Mouse (Mus musculus): ENCODE data around the gene Klhl8. TPM values are rescaled to one million over a fixed set of nuclear protein-coding genes. Genes with fewer than 3 reads are reported as not detected.
"Not testable (repeated sequence)": the region's sequence is repeated elsewhere in the genome, so short reads cannot be mapped to it uniquely, and the experiment has no call there.

Gene Klhl8
- 14.0 and 16.2 TPM in 2 replicates for total RNA-seq (2021)
- long read RNA-seq, experiment 1, transcript Klhl8-201 (10 exons, 3,193 nt): major isoform, 40 of 64 reads
- long read RNA-seq, experiment 1, partial matches to known transcripts: 1 of 64 reads
- long read RNA-seq, experiment 1, other reads (novel, unspliced or antisense): 23 of 64 reads
- long read RNA-seq, experiment 2, transcript Klhl8-201 (10 exons, 3,193 nt): major isoform, 14 of 24 reads
- long read RNA-seq, experiment 2, partial matches to known transcripts: 1 of 24 reads
- long read RNA-seq, experiment 2, other reads (novel, unspliced or antisense): 9 of 24 reads

DNA sequence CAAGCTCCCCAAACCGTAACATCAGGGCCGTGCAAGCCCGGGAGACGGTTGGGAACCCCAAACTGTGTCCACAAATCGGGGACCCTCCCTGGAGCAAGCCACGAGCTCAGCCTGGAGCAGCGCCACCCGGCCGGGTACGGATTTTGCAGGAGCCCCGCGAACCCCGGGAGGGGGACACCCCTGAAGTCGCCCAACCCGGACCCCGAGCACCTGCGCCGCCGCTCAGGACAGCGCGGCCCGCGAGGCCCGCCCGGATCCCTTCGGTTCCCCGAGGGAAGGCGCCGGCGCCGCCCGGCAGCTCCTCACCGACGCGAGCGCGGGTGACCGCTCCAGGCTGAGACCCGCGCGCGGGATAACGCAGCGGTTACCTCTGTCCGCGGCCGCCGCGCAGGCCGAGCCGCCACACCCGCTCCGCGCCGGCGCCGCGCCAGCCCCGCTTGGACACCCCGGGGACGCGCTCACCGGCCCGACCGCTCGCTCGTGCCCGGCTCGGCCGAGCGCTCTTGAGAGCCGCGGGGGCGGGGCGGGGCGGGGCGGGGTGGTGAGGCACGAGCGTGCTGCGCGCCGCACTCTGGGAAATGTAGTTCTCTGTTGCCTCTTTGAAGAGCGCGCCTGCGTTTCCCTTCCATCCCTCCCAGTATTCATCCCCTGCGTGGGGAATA is at the start of gene Klhl8:
TSS of gene Klhl8 (minus strand) at position 512 of the 662 bp plus-strand sequence.
- peak; percentile 93 for DNase-seq

DNA sequence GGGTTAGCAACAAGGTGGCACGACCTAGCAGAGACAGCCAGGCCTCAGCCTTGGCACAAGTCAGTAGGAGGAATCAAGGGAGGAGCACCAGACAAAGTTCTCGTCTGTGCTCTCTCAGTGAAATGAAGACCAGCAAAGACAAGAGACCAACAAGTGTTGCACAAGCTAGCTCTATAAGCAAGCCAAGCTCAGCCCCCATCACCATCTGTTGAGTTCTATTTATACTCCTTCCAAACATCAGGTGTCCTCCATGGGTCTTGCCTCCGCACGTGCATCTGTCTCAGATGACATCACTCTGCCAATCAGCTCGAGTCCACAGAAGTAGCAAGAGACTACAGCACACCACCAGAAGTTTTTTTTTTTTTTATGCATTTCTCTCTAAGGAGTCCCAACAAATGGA is 43.6 kb upstream of the Klhl8 start:
- DNase-seq: no peak

- peak; percentile 40 for DNase-seq
Measured at GRCm38 (mm10) chr5:103953135-103954083, 42.4 kb upstream of the Klhl8 start.

- DNase-seq: not testable (repeated sequence)
Measured at GRCm38 (mm10) chr5:103950138-103950537, 39.1 kb upstream of the Klhl8 start.

GRCm38 (mm10) chr5:103943183-103943582 is 32.1 kb upstream of the Klhl8 start:
- no peak for DNase-seq

- no peak for DNase-seq
Measured at GRCm38 (mm10) chr5:103939856-103940255, 28.8 kb upstream of the Klhl8 start.

DNA sequence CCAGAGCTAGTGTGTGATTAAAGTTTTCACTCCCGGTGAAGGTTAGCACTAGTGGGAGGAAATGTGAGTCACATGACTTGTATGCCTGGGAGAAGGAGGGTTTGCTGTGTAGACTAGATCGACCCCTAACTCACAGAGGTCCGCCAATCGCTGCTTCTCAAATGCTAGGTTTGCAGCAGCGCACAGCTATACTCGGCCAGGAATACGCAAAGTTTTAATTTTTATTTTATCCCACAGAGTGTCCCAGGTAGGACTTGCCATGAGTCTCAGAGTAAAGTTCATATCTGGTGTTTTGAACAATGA is 28.2 kb upstream of the Klhl8 start:
- no peak for DNase-seq

DNA sequence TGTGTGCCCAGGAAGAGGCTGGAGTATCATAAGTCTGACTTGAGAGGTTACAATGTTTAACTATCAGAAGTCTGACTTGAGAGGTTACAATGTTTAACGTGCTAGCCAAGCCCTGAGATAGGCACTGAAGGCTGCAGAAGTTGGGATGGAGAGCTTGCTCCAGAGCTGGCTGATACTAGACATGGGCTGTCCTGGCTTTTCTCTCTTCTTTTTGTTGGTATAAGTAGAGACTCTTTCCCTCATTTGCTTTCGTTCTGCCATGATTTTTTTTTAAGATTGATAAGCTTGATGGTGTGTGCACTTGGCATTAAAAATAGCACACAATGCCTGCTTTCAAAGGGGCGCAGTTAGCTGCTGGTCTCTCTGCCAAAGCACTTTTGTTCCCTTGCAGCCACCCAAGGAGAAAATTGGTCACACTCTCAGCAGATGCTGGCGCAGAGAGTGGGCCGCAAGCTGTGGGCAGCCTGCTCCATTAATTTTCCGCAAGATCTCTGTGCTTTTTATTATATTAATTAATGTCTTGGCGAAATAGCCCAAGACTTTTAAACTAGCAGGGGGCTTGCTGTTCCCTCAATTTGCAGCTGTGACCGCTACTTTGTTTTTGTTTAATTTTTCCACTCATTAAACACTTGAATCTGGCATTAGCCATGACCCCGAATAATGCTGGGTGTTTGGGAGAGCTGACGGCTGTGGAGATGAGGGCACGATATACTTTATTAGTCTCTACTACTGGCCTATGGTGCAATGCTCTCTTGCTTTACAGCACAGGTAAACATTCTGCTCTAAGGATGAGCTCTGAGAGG is 27.7 kb upstream of the Klhl8 start:
- DNase-seq: no peak

- peak; percentile 35 for DNase-seq
Measured at GRCm38 (mm10) chr5:103936906-103937589, 26.0 kb upstream of the Klhl8 start.

GRCm38 (mm10) chr5:103931924-103932323 is 20.9 kb upstream of the Klhl8 start:
- DNase-seq: not testable (repeated sequence)

- no peak for DNase-seq
Measured at GRCm38 (mm10) chr5:103930511-103930910, 19.5 kb upstream of the Klhl8 start.

DNA sequence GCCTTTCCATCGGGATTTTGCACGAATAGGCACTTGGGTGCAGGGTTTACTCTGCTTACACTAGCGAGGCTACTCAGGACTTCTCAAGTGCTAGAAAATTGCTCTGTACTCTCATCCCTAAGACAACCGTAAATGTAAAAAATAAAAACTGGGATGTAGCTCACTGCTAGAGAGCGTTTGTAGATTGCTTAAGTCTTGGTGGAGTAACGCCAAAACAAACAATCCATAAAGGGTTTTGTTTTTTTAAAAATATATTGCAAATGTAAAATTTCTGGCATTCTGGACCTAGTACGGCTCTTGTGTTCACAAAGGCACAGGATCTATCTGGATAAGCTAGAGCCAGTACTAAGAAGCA is 17.1 kb upstream of the Klhl8 start:
- no peak for DNase-seq

DNA sequence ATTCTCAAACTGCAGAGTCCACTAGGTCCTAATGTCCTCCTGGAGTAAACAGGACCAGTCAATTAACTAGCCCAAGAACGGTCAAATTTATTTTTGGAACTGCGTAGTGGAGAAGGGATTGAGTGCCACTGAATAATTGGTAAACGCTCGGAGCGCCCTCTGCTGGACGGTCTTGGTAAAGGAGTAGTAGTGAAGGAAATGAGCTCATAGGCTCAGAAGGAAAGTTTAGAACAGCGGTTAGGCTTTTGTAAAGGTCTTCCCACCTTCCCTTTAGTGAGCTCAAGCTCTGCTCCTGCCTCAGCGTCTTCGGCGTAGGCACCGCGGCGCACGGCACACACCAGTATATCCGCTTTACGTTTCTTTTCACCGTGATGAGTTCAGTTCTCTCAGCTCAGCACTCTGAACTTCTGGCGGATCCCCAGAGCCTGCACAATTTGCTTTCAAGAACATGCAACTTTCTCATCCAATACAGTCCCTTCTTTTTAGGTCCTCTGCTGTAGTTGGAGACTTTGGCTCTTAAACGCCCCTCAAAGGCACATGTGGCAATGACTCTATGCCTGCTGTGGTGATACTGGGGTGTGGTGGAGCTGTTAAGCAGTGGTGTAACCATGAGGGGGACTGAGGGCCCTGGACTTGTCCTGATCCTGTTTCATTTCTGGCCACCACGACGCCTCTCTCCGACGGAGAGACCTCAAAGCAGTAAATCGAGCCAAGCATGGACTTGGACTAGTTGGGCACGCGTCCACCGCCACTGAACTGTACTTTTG is 16.6 kb upstream of the Klhl8 start:
- DNase-seq: peak; percentile 95

- peak; percentile 23 for DNase-seq
Measured at GRCm38 (mm10) chr5:103926398-103926797, 15.3 kb upstream of the Klhl8 start.

- no peak for DNase-seq
Measured at GRCm38 (mm10) chr5:103923755-103924154, 12.7 kb upstream of the Klhl8 start.

GRCm38 (mm10) chr5:103923101-103923500 is 12.0 kb upstream of the Klhl8 start:
- peak; percentile 22 for DNase-seq

DNA sequence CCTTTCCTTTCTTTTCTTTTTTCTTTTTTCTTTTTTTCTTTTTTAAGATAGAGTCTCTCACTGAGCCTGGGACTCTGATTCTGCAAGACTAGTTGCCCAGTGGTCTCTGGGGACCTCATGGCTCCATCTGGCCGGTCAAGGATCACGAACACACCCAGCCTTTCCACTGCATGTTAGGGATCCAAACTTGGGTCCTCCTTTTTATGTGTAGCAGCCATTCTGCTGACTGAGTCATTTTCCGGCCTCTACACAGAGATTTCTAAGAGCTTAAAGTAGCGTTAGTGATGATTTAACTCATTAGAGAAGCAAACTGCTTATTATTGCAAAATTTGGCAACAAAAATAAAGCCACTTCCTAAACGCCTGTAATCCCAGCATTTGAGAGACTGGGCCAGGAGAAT is 11.4 kb upstream of the Klhl8 start:
- no peak for DNase-seq

- DNase-seq: no peak
Measured at GRCm38 (mm10) chr5:103919497-103919896, 8.4 kb upstream of the Klhl8 start.

DNA sequence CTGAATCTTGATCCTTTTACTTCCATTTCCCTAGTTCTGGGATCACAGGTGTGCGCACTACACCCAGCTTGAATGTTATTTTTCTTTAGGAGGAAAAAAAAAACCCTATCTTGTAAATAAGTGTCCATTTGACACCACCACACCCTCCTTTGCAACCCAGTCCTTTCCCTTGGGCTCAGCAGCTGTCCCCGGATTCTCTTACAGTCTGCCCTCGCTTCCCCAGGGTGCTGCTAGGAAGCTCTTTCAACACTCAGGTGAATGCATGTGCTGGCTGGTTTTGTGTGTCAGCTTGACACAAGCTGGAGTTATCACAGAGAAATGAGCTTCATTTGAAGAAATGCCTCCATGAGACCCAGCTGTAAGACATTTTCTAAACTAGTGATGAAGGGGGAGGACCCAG is 7.2 kb upstream of the Klhl8 start:
- no peak for DNase-seq

DNA sequence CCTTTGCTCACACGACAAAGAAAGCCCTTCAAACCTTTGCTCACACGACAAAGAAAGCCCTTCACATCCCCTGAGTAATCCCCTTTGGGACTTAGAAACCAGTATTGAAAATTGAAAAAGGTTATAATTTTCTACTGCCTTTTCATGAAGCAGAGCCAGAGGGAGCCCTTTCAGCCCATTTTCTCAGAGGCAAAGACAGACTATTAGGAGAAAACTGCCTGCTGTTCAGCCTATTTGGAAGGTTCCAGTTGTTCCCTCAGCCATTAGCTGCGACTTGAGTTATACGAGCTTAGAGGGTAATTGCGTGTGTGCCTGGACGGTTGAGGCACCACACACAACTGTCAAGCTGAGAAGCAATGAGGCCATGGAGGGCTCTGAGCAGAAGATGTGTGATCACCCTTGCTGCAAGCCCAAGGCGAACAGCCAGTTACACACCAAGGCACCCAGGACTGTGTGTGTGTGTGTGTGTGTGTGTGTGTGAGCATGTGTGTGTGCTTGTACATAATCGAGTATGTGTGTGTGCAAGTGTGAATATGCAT is 6.4 kb upstream of the Klhl8 start:
- no peak for DNase-seq
